Mouse (Mus musculus) lung, postnatal 4 days (tissue): ENCODE results near the gene Myh3.
A peak's percentile ranks its signal among the peaks of the same experiment; 100 is the strongest.
"Not testable (repeated sequence)": the region's sequence is repeated elsewhere in the genome, so short reads cannot be mapped to it uniquely, and the experiment has no call there.

Experiments used
- DNase-seq, 2 experiments: peaks; one replicate each; pipeline ENCODE4 v3.0.0; 2021

Gene Myh3

GRCm38 (mm10) chr11:67078888-67079287 is 788 bp downstream of the Myh3 start:
- DNase-seq: no peak

DNA sequence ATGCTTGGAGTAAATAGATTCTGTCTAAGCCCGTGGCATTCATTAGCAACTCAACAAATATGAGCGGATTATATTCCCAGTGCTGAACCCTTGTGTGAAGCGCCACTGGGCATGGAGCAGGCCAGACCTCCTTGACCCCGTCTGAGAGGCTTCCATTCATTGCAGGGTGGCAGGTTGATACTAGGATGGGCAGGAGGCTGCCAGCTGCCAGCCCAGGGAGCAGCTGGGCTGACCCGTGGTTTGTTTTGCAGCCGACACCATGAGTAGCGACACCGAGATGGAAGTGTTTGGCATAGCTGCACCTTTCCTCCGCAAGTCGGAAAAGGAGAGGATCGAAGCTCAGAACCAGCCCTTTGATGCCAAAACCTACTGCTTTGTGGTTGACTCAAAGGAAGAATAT is 1.6 kb downstream of the Myh3 start:
- DNase-seq: no peak

GRCm38 (mm10) chr11:67080168-67080567 is 2.1 kb downstream of the Myh3 start:
- peak; percentile 36 to 70 for DNase-seq

DNA sequence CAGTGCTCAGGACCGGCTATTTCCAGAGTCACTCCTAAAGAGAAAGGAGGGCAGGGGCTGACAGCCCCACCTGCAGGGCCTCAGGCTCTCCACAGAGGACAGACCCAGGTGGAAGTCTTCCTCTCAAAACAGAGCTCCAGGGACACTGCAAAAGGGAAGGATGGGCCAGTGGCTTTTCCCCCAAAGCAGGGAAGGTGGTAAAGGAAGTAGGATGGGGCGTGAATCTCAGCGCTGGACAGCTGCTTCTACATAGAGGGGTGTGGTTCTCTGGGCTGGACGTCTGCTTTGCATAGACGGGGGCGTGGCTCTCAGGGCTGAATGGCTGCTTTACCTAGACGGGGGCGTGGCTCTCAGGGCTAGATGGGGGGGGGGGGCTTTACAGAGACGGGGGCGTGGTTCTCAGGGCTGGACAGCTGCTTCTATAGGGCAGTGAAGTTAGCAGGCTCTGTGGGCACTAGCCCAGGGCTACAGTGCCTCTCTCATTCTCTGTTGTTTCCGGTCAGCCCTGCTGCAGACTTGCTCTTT is 3.1 kb downstream of the Myh3 start:
- peak; percentile 50 to 74 for DNase-seq

DNA sequence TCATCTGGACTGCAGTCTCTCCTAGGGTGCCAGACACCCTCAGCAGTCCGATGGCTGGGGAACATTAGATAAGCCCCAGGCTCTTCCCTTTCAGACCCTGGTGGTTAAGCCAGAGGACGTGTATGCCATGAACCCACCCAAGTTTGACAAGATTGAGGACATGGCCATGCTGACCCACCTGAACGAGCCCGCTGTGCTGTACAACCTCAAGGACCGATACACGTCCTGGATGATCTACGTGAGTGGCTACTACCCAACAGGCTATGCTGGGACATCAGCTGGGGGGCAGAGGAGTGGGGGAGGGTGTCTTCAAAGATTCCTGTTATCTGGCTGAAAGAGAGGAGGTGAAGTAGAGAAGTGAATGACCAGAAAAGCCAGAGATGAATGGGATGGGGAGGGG is 4.1 kb downstream of the Myh3 start:
- peak in 1 of 2 experiments; percentile 6 for DNase-seq

GRCm38 (mm10) chr11:67082793-67083192 is 4.7 kb downstream of the Myh3 start:
- no peak for DNase-seq

DNA sequence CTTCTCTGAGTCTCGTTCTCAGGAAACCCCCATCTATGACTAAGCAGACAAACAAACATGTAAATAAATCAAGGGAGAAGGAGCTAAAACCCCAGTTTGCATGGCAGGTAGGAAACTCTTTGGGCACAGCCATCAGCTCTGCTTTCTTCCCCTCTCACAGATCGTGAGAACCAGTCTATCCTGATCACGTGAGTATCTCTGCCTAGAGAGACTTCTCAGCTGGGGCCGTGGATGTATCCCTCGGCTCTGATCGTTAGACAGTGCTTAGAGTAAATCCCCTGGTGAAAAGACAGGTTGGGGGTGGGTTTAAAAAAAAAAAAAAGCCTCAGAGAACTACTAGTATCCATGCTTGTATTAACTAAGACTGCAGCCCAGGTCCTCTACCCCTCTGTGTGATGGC is 5.1 kb downstream of the Myh3 start:
- DNase-seq: no peak

GRCm38 (mm10) chr11:67083712-67084340 is 5.7 kb downstream of the Myh3 start:
- no peak for DNase-seq

GRCm38 (mm10) chr11:67085489-67085888 is 7.4 kb downstream of the Myh3 start:
- peak; percentile 37 to 76 for DNase-seq

DNA sequence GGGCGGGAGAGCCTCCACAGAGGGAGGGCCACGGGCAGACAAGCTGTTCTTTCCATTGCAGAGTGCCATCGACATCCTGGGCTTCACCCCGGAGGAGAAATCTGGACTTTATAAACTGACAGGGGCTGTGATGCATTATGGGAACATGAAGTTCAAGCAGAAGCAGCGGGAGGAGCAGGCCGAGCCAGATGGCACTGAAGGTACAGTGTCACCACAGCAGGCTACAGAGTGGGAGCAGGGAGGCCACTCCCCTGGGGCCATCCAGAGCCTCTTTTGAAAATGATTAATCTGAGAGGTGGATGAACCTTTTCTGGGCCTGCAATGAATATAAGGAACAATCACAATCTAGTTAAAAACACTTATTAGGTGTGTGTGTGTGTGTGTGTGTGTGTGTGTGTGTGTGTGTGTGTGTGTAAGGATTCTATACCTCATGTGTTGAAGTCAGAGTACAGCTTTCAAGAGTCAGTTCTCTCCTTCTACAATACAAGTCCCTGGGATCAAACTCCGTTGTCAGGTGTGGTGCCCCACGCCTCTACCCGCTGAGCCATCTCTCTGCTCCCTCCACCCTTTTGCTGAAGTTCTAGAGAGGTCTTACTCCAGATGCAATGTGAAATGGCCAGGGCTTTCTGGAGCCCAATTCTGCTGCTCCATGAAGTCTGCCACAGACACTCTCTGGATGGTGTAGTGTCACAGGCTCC is 8.5 kb downstream of the Myh3 start:
- no peak for DNase-seq

GRCm38 (mm10) chr11:67087225-67087624 is 9.1 kb downstream of the Myh3 start:
- DNase-seq: no peak

- not testable (repeated sequence) for DNase-seq
Observed at GRCm38 (mm10) chr11:67092354-67092753, 14.3 kb downstream of the Myh3 start.

- no peak for DNase-seq
Observed at GRCm38 (mm10) chr11:67093201-67093600, 15.1 kb downstream of the Myh3 start.

- DNase-seq: no peak
Observed at GRCm38 (mm10) chr11:67093652-67094051, 15.6 kb downstream of the Myh3 start.

DNA sequence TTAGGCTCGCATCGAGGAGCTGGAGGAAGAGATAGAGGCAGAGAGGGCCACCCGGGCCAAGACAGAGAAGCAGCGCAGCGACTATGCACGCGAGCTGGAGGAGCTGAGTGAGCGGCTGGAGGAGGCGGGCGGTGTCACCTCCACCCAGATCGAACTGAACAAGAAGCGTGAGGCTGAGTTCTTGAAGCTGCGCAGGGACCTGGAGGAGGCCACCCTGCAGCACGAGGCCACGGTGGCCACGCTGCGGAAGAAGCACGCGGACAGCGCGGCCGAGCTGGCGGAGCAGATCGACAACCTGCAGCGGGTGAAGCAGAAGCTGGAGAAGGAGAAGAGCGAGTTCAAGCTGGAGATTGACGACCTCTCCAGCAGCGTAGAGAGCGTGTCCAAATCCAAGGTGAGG is 16.4 kb downstream of the Myh3 start:
- DNase-seq: no peak

DNA sequence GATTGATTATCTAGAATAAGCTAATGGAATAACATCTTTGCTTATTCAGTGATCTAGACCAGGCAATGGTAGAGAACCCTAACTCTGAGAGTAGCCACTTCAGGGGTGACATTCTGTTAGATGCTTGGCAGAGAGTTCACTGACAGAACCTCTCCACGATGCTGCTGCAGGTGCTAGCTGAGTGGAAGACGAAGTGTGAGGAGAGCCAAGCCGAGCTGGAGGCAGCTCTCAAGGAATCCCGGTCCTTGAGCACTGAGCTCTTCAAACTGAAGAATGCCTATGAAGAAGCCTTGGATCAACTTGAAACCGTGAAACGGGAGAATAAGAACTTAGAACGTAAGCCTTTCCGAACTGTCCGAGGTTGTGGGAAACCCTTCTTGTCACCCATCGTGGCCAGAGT is 19.6 kb downstream of the Myh3 start:
- no peak for DNase-seq

- DNase-seq: no peak
Observed at GRCm38 (mm10) chr11:67098427-67098826, 20.3 kb downstream of the Myh3 start.

DNA sequence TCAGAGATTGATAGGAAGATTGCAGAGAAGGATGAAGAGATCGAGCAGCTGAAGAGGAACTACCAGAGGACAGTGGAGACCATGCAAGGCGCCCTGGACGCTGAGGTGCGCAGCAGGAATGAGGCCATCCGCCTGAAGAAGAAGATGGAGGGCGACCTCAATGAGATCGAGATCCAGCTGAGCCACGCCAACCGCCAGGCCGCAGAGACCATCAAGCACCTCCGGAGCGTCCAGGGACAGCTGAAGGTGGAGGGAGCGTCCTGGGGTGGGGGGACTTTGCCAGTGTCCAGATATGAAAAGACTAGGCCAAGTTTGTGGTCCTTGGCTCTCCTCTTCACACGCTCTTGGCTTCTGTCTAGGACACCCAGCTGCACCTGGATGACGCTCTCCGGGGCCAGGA is 21.1 kb downstream of the Myh3 start:
- DNase-seq: no peak

- DNase-seq: peak in 1 of 2 experiments; percentile 46
Observed at GRCm38 (mm10) chr11:67100169-67100568, 22.1 kb downstream of the Myh3 start.

DNA sequence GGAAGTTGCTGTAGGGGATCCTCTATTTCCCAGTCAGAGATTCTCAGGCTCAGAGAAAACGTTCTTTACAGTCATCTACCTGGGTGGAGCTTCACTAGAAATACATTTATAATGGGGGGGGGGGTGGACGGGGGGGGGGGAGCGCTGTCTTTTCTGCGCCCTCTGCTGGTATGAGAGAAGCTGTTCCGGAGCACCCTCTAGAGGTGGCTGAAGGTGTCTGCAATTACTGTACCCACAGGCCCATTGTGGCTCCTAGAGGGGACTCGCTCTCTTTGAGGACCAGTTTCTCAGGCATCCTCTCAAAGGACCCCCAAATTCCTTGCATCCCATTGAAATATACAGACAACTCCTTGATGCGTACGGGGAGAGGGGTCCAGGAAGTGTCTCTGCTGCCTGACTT is 23.6 kb downstream of the Myh3 start:
- peak; percentile 41 to 69 for DNase-seq

GRCm38 (mm10) chr11:67103256-67103655 is 25.2 kb downstream of the Myh3 start:
- no peak for DNase-seq

DNA sequence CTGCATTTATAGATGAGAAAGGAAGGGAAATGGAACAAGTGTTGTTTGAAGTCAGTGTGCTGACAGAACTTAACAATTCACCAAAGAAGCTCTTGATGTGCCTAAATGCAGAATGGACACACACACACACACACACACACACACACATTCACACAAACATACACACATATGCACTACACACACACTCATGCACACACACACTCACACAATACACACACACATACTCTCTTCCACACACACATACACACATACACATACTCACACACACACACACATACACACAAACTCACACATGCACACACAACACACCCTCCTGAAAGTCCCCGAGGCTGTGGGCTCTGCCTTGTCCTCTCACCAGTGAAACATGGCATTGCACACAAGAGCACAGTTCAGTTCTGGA is 26.1 kb downstream of the Myh3 start:
- DNase-seq: no peak

DNA sequence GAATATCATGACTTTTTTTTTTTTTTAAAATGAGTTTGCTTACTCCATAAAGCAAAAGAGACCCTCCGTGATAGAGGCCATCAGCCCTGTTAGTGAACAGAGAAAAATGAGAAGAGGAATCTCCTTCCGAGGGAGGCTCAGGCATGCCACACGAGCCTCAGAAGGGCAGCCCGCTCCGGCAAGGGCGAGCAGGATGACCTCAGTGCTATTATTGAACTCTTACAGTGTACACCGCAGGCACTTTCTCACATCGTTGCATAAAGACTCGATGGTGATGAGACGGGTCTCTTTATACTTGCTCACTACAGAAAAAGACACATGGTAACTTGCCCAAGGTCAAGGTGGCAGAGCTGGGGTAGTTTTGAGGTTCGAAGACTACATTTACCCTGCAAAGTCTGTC is 26.6 kb downstream of the Myh3 start:
- no peak for DNase-seq

DNA sequence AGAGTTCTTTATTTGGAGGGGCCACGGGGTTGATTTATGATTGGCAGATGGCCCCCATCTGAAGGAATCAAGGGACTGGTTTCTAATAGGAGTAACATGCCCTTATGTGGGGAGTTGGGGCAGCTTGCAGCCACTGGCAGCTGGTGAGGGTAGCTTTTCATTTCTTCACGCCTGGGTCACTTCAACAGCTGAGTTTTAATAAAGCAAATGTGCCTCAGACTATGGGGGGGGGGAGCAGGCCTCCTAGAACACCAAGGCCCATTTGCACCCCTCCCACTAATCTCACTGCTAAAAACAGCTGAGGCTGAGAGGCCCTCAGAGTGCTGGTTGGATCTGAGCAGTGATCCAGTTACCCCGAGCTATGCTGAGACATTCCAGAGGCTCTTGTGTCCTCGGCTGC is 27.6 kb downstream of the Myh3 start:
- DNase-seq: no peak

GRCm38 (mm10) chr11:67106973-67107372 is 28.9 kb downstream of the Myh3 start:
- DNase-seq: no peak
